Mouse (Mus musculus) left cerebral cortex, postnatal 14 days (tissue): ENCODE measurements around the gene Pds5b. TPM values are rescaled to one million over a fixed set of nuclear protein-coding genes. Genes with fewer than 3 reads are reported as not detected.
A peak's percentile ranks its signal among the peaks of the same experiment; 100 is the strongest.
"Not testable (repeated sequence)": the region's sequence is repeated elsewhere in the genome, so short reads cannot be mapped to it uniquely, and the experiment has no call there.

Source experiments
- DNase-seq, 2 experiments: peaks; one replicate each; pipeline ENCODE4 v3.0.0; 2021 to 2022; ENCODE audit warnings: low spot score in 2 of 2, mixed read lengths in 1 of 2
- intact Hi-C: fragments of 180-260 bp; cut with DNase I; formaldehyde crosslinking; loops from one replicate; pipeline ENCODE4 v1.15.1; 2025
- total RNA-seq, 2 experiments: library from RNA; stranded (reverse); gene quantifications; 2 replicates each; pipeline ENCODE4 v1.2.3; 2021

Pds5b gene
- total RNA-seq, 2 experiments from 2014 or later: 69.6 to 73.1 TPM

DNA sequence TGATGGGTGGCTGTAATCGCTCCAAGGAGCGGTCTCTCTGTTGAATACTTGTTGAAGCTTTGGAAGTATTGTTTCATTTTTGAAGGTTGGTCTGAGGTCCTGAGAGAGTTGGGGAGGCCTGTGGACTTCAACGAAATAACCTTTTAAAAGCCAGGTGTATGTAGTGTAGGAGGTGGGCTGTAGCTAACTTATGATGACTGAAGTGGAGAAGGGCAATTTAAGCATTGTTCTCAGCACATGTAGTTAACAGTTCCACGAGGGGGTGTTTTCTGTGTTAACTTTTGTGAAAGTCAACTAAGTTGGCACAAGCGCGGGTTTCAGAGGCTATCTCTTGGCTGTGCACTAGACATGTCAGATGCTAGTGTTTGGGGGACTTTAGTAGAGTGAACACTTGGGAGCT lies 1.3 kb downstream of the Pds5b start:
- intact Hi-C loops: loop anchor here (5.0 to 10.0 kb wide), 4 partner anchors 37 to 1012 kb away; no protein-coding TSS in a partner anchor

GRCm38 (mm10) chr5:150682862-150683261 lies 9.3 kb downstream of the Pds5b start:
- intact Hi-C loops, DNase-seq: not testable (repeated sequence)

More for the DNA sequence above, 1.3 kb downstream of the Pds5b start:
- no peak for DNase-seq

- no peak for DNase-seq
- intact Hi-C loops: no loop called here
These were observed 17.1 kb downstream of the Pds5b start for GRCm38 (mm10) chr5:150690685-150691084.

DNA sequence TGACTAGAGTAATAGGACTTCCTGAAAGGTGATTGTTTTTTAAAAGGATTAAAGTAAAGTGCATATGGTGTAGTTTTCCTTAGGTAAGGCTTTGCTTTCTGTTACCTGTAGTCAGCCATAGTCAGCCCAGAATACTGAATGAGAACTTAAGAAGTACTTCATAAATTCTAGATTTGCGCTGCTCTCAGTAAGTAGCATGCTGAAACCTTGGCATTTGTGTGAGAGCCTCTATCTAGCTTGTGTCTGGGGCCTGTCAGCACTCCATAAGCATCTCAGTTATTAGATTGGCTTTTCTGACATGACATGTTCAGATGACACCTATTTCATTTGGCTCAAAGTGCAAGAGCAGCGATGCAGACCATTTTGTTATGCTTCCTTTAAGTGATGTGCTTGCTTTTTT lies 19.7 kb downstream of the Pds5b start:
- intact Hi-C loops: no loop called here
- no peak for DNase-seq

- intact Hi-C loops: no loop called here
- peak; percentile 49 to 72 for DNase-seq
These were observed 29.2 kb downstream of the Pds5b start for GRCm38 (mm10) chr5:150702714-150703113.

DNA sequence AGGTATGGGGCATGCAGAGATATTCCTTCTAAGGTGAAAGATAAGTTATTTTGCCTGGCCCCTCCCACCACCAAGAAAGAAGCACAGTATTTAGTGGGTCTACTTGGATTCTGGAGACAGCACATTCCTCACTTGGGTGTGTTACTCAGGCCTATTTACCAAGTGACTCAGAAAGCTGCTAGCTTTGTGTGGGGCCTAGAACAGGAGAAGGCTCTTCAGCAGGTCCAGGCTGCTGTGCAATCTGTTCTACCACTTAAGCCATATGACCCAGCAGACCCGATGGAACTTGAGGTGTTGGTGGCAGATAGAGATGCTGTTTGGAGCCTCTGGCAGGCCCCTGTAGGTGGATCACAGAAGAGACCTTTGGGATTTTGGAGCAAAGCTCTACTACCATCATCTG lies 33.1 kb downstream of the Pds5b start:
- intact Hi-C loops: not testable (repeated sequence)

GRCm38 (mm10) chr5:150707181-150707580 lies 33.6 kb downstream of the Pds5b start:
- DNase-seq, intact Hi-C loops: not testable (repeated sequence)

More for the DNA sequence above, 33.1 kb downstream of the Pds5b start:
- DNase-seq: not testable (repeated sequence)

DNA sequence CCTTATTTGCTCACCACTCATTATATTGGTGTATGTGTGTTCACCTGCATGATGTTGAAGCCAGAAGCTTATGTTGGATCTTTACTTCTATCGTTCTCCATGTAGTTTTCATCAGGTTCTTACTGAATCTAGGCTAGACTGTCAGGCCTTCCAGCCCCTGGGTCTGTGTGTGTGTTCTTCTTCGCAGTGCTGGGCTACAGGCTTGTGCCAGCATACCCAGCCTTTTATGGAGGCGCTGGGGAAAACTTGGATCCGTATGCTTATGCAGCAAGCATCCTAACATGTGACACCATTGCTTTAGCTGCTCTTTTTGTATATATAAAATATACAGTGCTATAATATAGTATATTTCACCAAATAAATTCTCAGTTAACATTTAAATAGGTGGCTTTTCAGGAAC lies 38.0 kb downstream of the Pds5b start:
- DNase-seq: no peak

DNA sequence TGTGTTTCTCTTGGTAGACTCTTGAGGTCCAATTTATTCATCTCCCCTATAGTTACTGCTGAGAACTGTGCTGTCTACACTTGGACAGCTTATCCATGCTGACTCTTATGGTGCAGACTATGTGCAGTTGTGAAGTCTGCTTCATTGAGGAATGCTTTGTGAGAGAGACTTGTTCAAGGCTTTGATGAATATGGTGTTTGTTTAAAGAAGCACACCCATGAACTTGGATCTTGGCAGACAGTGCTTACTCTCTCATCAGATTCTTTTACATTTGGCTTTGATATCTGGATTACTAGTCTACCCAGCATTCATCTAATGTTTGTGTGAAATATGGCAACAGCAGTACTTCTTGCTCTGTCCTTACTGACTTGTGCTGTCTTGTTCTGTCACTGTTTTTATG lies 39.9 kb downstream of the Pds5b start:
- DNase-seq: no peak
- intact Hi-C loops: loop anchor here (5.0 kb wide), 1 partner anchor 36 kb away; no protein-coding TSS in a partner anchor

More for the DNA sequence above, 38.0 kb downstream of the Pds5b start:
- intact Hi-C loops: loop anchor here (5.0 kb wide), 1 partner anchor 34 kb away; no protein-coding TSS in a partner anchor

- intact Hi-C loops: no loop called here
- DNase-seq: no peak
These were observed 44.2 kb downstream of the Pds5b start for GRCm38 (mm10) chr5:150717775-150718174.

- no peak for DNase-seq
- intact Hi-C loops: no loop called here
These were observed 51.1 kb downstream of the Pds5b start for GRCm38 (mm10) chr5:150724641-150725040.

- intact Hi-C loops, DNase-seq: not testable (repeated sequence)
These were observed 63.5 kb downstream of the Pds5b start for GRCm38 (mm10) chr5:150737028-150737427.

GRCm38 (mm10) chr5:150739311-150739710 lies 65.8 kb downstream of the Pds5b start:
- intact Hi-C loops: no loop called here
- DNase-seq: no peak

- intact Hi-C loops: no loop called here
- DNase-seq: no peak
These were observed 67.1 kb downstream of the Pds5b start for GRCm38 (mm10) chr5:150740597-150740996.

- intact Hi-C loops: no loop called here
- no peak for DNase-seq
These were observed 83.1 kb downstream of the Pds5b start for GRCm38 (mm10) chr5:150756623-150757022.

GRCm38 (mm10) chr5:150772403-150772802 lies 98.9 kb downstream of the Pds5b start:
- no peak for DNase-seq
- intact Hi-C loops: no loop called here

- intact Hi-C loops: no loop called here
These were observed 99.5 kb downstream of the Pds5b start for GRCm38 (mm10) chr5:150773083-150773482.

DNA sequence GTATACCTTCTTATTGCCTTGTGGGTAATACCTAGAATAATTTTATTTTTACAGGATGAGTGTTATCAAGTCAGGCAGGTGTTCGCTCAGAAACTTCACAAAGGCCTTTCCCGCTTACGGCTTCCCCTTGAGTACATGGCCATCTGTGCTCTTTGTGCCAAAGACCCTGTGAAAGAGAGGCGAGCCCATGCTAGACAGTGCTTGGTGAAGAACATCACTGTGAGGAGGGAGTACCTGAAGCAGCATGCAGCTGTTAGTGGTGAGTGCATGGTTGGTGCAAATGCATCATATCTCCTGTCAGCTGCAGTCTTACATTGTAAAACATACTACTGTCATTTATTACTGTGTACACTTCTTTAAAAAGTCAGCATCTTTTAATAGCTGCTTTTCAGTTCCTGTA lies 114.7 kb downstream of the Pds5b start:
- DNase-seq: no peak
- intact Hi-C loops: no loop called here

More at GRCm38 (mm10) chr5:150773083-150773482, 99.5 kb downstream of the Pds5b start:
- no peak for DNase-seq

DNA sequence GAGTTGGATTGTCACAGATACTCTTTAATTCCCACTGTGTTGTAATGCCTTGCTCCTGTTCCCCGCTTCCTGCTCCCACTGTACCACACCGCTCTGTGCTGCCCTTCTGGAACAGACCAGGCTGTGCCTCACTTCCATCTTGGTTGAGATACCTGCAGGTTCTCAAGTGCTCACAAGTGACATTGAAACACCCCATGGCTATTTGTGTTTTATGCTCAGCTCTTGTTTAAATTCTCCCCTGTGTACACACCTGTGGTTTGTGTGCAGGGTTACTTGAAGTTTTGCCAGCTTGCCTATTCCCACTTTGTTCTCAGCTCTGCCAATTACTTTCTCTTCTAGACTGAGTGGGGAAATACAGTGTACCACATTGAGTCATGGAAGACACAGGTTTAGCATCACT lies 115.5 kb downstream of the Pds5b start:
- intact Hi-C loops: no loop called here
- DNase-seq: no peak

DNA sequence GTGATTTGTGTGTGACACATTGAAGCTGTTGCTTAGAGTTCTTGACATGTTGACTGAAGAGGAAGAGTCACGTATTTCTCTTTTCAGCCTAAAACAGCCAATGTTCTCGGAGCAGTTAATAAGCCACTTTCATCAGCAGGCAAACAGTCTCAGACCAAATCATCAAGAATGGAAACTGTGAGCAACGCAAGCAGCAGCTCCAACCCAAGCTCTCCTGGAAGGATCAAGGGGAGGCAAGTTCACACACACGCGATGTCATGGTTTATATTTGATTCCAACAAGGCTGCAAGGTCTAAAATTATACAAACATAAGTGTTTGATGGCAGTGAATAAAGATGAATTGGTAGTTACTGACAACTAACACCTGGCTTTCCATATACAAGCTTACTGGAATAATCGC lies 120.6 kb downstream of the Pds5b start:
- intact Hi-C loops: no loop called here
- DNase-seq: no peak

- DNase-seq: no peak
- intact Hi-C loops: no loop called here
These were observed 126.5 kb downstream of the Pds5b start for GRCm38 (mm10) chr5:150800056-150800455.
